Mouse (Mus musculus) CD8-positive naive resting alpha-beta T cell, adult 57 days (primary cell): ENCODE data around the gene Slc12a8. TPM values are rescaled to one million over a fixed set of nuclear protein-coding genes. Genes with fewer than 3 reads are reported as not detected.

Experiments
- total RNA-seq: library from RNA; stranded (reverse); gene quantifications from one replicate; pipeline ENCODE4 v1.2.4, GENCODE M21; 2023

Gene Slc12a8
- not detected for total RNA-seq

GRCm38 (mm10) chr16:33516807-33517565, at the start of gene Slc12a8:
Gene Slc12a8 (plus strand): TSS chr16:33517328.

GRCm38 (mm10) chr16:33684162-33684702, 167.1 kb downstream of the Slc12a8 start, which contains the start of gene Heg1:
Gene Heg1 (plus strand): TSS chr16:33684370.

Other genes starting within 250 kb of the Slc12a8 start
- 77.4 TPM for gene Zfp148, start 136.5 kb upstream of the Slc12a8 start, total RNA-seq
- gene Heg1, start 167.0 kb downstream of the Slc12a8 start, total RNA-seq = 33.5 TPM